Mouse (Mus musculus): ENCODE data around the gene Klhl3. TPM values are rescaled to one million over a fixed set of nuclear protein-coding genes. Genes with fewer than 3 reads are reported as not detected.

Gene Klhl3
- polyA plus RNA-seq, 1 experiment, result 4.3 TPM

DNA sequence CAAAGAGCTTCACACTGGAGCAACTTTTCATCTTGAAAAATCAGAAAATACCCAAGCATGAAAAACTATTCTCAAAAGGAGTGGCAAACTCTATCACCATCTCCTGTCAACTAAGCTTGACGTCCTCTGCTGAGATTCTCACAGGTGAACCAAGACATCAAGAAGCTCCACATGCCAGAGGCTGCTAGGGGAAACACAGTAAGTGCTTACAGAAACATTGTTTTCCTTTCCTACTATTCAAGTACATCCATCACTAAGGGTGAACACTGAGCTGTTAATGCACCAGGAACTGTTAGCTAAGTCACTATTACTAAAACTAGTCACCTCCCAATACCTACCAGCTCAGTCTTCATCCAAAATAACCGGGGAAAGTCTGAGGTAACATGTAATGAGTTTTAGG is 11.6 kb upstream of the Klhl3 start:
- no peak for DNase-seq (ENCODE audit: low read depth)

DNA sequence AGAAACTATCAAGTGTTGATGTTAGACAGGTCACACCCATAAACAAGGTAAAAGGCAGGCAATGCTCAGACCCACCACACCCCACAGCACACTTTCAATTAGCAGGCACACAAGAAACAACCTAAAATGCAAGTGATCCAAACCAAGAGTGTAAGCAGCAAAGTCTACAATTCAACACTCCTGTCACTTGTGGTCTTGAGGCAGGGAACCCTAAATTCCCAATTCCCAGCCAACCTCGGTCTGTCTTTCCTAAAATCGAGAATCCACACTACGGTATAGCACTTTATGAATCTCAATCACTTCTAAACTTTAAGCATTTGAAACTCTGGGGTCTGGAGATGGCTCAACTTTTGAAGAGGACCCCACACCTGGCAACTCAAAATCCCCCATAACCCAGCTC is 10.9 kb upstream of the Klhl3 start:
- DNase-seq (ENCODE audit: low read depth), result no peak

DNA sequence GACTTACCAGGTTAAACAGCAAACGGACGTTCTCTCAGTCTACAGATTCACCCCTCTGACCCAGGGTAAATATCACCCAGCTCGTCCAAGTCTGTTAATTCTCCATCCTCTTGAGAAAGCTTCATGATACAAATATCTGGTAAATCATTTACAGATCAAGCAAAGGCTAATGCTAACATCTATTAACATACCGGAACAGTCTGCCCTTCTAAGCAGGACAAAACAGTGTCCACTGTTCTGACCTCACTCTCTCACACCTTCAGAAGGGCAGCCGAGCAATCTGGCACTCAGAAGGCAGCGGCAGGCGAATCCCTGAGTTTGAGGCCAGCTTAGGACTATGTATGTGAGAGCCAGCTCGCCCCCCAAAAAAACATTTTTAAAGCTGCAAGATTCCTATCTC is 10.0 kb upstream of the Klhl3 start:
- DNase-seq (ENCODE audit: low read depth), result no peak

GRCm38 (mm10) chr13:58122786-58123297 is 9.4 kb upstream of the Klhl3 start:
- DNase-seq (ENCODE audit: low read depth), result no peak

- DNase-seq (ENCODE audit: low read depth), result no peak
These were observed 4.1 kb upstream of the Klhl3 start for GRCm38 (mm10) chr13:58117318-58118017.

GRCm38 (mm10) chr13:58116801-58117200 is 3.4 kb upstream of the Klhl3 start:
- no peak for DNase-seq (ENCODE audit: low read depth)

DNA sequence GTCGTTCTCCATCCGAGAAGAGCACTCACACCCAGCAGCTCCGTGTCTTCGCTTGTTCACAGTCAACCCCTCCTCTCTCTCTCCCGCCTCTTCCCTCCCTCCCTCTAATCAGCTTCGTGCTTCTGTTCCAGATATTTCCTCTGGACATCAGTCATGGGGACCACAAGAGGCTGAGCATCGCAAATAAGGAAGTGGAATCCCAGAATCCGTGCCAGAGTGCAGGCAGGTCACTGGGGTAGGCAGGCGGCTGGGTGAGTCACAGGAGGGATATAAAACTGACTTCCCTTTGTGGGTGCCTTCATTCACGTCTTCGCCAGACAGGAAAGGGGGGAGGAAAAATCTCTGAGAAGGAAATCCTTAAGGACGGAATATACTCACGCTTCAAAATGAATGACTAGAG is 1.8 kb upstream of the Klhl3 start:
- DNase-seq (ENCODE audit: low read depth), result no peak

- DNase-seq (ENCODE audit: low read depth), result no peak
These were observed 771 bp downstream of the Klhl3 start for GRCm38 (mm10) chr13:58112601-58113041.

DNA sequence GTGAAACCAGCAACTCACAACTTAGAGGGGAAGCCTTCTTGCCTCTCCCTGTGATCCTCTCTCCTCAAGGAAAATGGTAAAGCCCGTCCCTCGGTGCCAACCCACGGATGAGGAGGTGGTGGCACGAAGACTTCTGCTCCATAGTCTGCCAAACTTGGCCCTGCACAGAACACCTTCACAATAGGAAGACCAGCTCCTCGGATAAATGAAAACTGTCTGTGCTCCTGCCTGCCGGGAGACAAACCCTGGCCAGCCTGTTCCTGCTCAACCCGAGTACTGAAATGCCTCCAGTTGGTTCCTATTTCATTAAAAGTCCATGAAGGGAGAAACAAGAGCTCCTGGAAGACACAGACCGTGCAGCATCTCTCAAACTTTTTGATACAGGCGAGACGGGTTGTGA is 1.2 kb downstream of the Klhl3 start:
- no peak for DNase-seq (ENCODE audit: low read depth)

DNA sequence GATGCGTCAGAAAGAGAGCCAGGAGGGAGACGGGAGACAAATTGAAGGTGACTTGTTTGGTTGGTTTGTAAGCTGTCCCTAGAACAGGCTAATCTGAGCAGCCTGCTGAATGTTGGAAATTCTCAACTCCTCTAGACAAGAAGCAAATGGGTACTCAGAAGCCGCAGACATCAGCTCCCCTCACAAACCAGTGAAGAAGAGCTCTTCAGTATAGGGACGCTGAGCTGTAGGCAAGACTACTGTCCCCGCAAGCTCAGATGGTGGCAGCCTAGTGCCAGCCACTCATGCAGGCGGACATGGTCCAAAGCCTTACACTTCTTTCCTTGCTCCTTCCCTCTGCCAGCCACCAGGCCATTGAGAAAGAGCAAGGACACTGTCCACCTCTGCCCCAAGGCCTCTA is 2.1 kb downstream of the Klhl3 start:
- no peak for DNase-seq (ENCODE audit: low read depth)

- no peak for DNase-seq (ENCODE audit: low read depth)
These were observed 22.7 kb downstream of the Klhl3 start for GRCm38 (mm10) chr13:58090643-58091042.

DNA sequence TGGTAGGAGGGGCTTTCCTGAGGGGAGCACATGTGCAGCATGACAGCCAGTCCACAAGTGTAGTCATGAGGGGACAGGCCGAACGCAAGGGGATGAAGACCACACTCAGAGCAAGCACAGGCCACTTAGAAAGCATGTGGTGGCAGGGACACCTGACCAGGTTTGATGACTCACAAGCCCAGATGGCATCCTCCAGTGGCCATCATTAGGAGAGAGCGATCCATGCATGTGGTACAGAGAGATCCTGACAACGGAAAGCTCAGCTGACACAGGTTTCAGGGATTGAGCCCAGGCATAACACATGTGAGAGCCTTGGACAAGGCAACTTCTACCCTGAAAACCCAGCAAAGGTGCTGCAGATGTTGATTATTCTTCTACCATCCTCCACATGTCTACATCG is 29.0 kb downstream of the Klhl3 start:
- DNase-seq (ENCODE audit: low read depth), result no peak

- no peak for DNase-seq (ENCODE audit: low read depth)
These were observed 29.9 kb downstream of the Klhl3 start for GRCm38 (mm10) chr13:58083521-58083920.

DNA sequence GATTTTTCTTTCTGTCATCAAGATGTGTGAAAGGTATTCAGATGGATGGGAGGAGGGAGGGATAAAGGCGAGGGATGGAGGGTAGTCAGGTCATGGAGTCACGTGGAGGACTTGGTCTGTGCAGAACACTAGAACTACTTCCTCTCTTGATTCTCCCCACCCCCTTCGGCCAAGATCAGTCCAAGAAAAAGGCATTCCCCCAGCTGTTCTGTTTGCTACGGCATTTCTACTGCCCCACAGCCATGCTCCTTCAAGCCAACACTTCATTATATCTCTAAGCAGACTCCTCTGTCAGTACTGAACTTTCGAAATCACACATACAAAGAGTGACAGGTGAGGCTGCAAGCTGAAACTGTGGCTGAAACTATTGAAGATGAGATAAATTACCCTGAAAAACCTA is 30.3 kb downstream of the Klhl3 start:
- DNase-seq (ENCODE audit: low read depth), result no peak

DNA sequence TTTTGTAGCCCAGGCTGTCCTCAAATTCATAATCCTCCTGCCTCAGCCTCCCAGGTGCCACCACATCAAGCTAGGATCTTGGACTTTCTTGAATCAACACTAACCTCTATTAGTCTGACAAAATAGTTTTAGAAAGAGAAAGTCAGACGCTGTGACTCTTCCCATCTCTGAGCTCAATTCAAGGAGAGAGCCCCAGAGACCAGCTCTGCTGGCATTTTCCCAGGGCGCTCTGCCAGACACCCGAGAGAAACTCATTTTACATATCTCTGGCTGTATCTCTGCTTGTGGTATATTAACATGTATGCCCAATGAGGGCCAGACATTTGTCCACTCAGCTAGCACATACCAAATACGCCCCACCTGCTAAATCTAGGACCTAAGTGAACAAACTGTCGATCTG is 35.0 kb downstream of the Klhl3 start:
- DNase-seq (ENCODE audit: low read depth), result no peak

GRCm38 (mm10) chr13:58074881-58075280 is 38.5 kb downstream of the Klhl3 start:
- no peak for DNase-seq (ENCODE audit: low read depth)

DNA sequence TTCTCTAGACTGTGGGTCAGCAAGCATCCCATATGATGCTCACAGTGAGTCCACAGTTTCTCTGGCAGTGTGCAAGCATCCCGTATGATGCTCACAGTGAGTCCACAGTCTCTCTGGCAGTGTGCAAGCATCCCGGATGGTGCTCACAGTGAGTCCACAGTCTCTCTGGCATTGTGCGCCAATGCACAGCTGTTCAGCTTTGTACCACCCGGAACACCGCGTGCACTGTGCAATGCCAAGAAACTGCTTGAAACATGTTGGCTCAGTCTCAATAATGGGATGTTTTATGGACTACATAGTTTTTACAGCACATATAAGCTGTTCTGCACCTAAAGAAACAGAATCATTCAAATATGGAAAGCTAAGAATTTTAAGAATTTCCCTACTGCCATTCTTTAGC is 38.9 kb downstream of the Klhl3 start:
- no peak for DNase-seq (ENCODE audit: low read depth)

DNA sequence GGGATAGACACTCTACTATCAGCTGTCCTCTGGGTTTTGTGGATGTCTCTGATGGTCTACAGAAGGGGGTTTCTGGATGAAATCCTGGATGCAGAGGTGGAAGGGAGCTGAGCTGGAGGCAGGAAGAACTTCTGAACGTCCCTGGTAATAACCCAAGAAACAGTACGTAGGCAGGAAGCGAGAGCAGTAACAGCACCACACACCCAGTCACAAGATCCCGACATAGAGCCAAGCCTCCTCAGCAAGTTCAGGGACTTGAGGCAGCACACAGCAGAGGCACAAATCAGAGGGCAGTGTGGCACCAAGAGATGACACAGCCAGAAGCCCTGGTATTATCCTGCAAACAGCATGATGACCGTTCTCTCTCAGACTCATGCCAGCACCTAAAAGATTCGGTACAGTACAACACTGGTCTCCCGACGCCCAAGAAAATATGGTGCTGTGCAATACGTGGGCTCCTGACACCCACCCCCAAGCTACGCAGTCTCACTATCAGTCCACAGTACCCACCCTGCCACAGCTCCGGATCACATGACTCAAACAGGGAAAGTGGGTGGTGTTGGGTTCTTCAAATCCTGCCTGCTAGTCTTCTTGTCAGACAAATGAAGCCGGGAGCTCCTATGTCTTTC is 40.0 kb downstream of the Klhl3 start:
- no peak for DNase-seq (ENCODE audit: low read depth)

GRCm38 (mm10) chr13:58071209-58071608 is 42.2 kb downstream of the Klhl3 start:
- peak; percentile 33 for DNase-seq (ENCODE audit: low read depth)

DNA sequence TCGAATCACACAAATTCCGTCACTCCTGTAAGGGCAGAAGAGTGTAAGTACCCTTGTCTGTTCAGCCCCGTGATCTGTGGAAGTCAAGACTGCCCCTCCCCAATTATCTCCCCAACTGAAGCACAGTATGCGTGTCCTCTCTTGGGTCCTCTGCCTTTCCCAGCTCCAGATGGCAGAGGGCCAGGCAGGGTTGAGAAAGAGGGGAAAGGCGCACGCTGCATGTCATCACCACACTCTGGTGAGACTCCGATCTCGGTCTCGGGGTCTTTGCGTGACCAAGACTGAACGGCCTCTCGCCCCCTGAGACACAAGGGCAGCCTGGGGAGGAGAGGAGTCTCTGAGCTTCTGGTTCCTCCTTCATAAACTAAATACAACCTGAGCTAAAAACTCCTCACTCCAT is 42.9 kb downstream of the Klhl3 start:
- no peak for DNase-seq (ENCODE audit: low read depth)

- no peak for DNase-seq (ENCODE audit: low read depth)
These were observed 44.8 kb downstream of the Klhl3 start for GRCm38 (mm10) chr13:58068421-58069209.

- DNase-seq (ENCODE audit: low read depth), result no peak
These were observed 45.8 kb downstream of the Klhl3 start for GRCm38 (mm10) chr13:58067540-58068103.

Data from gonadal fat pad, adult 2 months (tissue).